ENCODE assay signal across 26 mouse cellular contexts in genomic region chr10:45165851-45166250, GRCm38 (mm10). TPM values are rescaled to one million over a fixed set of nuclear protein-coding genes. Genes with fewer than 3 reads are reported as not detected.
"Had no signal": no experiment of that assay in that cellular context is flagged by ENCODE, and none has a peak within 500 bp of the region (broad histone marks: within the 10 kb centered on the region; RNA-seq: fewer than 3 reads in every experiment).

No protein-coding gene starts in this region.

- DNase-seq: gastrocnemius, adult 2 months; gastrocnemius, postnatal 10 days; gastrocnemius, postnatal 25 days; heart, adult 2 months; heart, postnatal 14 days; heart, postnatal 36 days; kidney, adult 18-20 months; kidney, adult 8-10 months; kidney, postnatal 10 days; kidney, postnatal 25 days; kidney, postnatal 4 days; liver had no signal

- ATAC-seq: forebrain, embryonic 16.5 days; inflammation-experienced regulatory T-cells, adult 6 months; intestine, embryonic 15.5 days; intestine, postnatal 0 days had no signal

- H3K9ac ChIP-seq: heart, embryonic 13.5 days; heart, embryonic 15.5 days; hindbrain, embryonic 14.5 days; intestine, embryonic 15.5 days; limb, embryonic 12.5 days had no signal

- H3K4me1 ChIP-seq: heart, embryonic 13.5 days; heart, embryonic 15.5 days; hindbrain, embryonic 10.5 days; intestine, embryonic 15.5 days; limb, embryonic 10.5 days; limb, embryonic 12.5 days had no signal

- H3K27ac ChIP-seq: gastrocnemius, adult 2 months; heart, adult 2 months; heart, embryonic 13.5 days; heart, embryonic 15.5 days; hindbrain, embryonic 10.5 days; hindbrain, embryonic 14.5 days; intestine, embryonic 15.5 days; layer of hippocampus, adult 2 months; left cerebral cortex, adult 2 months; limb, embryonic 10.5 days; limb, embryonic 12.5 days had no signal

- H3K36me3 ChIP-seq: heart, embryonic 15.5 days; intestine, embryonic 15.5 days had no signal

- H3K27me3 ChIP-seq: heart, embryonic 13.5 days; heart, embryonic 15.5 days; intestine, embryonic 15.5 days; limb, embryonic 12.5 days had no signal

- H3K4me2 ChIP-seq: heart, embryonic 13.5 days; heart, embryonic 15.5 days; hindbrain, embryonic 14.5 days; intestine, embryonic 15.5 days; limb, embryonic 12.5 days; liver, embryonic 11.5 days had no signal

- H3K4me3 ChIP-seq: gastrocnemius, adult 2 months; heart, adult 2 months; heart, embryonic 13.5 days; heart, embryonic 15.5 days; hindbrain, embryonic 10.5 days; intestine, embryonic 15.5 days; layer of hippocampus, adult 2 months; left cerebral cortex, adult 2 months; limb, embryonic 10.5 days; limb, embryonic 12.5 days had no signal

- H3K9me3 ChIP-seq: heart, embryonic 15.5 days; hindbrain, embryonic 10.5 days; intestine, embryonic 15.5 days; limb, embryonic 10.5 days; limb, embryonic 12.5 days had no signal

RNA-seq across cellular contexts. Expression of gene Popdc3, which starts 12.0 kb away (rescaled TPM):
- total RNA-seq: granulocyte monocyte progenitor cell, adult 5-6 weeks had no signal
- polyA plus RNA-seq: inflammation-experienced regulatory T-cells, adult 6 months had no signal
